Mouse (Mus musculus) ovary, postnatal 14 days (tissue): ENCODE results near the gene Fhl1.
A peak's percentile ranks its signal among the peaks of the same experiment; 100 is the strongest.

Experiments used
- DNase-seq: peaks from one replicate; pipeline ENCODE4 v3.0.0; 2022; ENCODE audit warnings: low spot score

Gene Fhl1

GRCm38 (mm10) chrX:56731306-56732201 is at the start of gene Fhl1:
Gene Fhl1 (plus strand): TSS chrX:56731787.
- peak; percentile 38 for DNase-seq

DNA sequence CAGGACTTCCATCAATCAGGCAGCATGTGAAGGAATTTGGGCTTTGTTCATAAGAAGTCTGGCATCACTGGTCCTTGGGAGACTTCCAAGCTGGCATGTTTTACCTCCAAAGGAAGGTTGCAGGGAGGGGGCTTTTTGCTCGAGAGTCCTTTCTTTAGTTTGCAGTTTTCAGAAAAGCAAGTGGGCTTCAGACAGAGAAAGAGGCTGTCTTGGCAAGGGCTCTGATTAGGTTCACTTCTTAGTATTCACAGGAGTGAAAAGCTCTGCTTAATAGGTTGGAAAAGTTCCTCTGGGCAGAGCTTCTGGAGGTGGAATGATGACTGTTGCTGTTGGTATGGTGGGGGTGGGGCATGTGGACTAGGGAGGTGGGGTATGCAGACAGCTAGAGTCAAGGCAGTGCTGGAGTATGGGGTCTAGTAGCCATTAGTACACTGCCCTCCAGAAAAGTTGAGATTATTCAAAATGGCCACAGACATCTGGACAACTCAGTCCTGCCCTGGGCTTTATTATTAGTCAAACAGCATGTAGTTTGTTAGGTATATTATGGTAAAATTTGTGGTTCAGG is 49.3 kb upstream of the Fhl1 start:
- DNase-seq: no peak

GRCm38 (mm10) chrX:56683521-56683920 is 48.1 kb upstream of the Fhl1 start:
- no peak for DNase-seq

DNA sequence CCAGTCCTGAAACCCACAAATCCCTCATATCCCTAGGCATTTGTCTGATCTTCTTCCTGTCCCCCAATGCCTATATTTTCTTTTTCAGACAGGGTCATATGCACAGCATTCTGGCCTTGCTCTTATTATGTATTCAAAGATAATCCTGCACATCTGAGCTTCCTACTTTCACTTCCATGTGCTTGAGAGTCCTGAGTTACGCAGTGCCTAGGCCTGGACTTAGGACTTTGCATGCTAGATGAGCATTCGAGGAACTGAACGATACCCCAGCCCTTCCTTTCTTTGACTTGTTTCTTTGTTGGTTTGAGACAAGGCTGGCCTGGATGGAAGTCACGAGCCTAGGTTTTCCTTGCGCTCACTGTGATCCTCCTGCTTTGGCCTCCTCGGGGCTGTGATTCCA is 39.0 kb upstream of the Fhl1 start:
- DNase-seq: no peak

GRCm38 (mm10) chrX:56694539-56694938 is 37.0 kb upstream of the Fhl1 start:
- no peak for DNase-seq

DNA sequence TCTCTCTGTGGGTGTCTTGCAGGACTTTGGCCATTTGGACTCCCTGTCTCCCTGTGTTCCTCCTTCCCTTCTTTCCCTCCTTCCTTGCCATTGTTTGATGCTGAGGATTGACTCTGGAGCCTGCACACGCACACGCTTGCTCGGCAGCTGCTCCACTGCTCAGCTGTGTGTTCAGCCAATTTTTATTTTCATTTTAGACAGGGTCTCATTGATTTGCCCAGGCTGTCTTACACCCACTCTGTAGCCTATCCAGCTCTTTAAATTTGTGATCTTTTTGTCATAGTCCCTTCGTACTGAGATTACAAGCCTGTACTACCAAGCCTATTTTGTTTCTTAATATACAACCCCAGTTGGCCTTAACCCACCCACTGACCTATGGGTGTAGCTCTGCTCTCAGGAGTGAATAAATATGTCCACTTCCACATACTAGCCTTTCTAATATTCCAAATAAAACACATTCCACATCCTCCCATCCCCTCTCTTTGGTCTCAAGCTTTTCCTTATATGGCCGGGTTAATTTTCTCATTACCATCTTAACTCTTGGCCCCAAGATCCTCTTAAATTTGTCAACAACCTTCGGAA is 34.3 kb upstream of the Fhl1 start:
- no peak for DNase-seq

GRCm38 (mm10) chrX:56697886-56698285 is 33.7 kb upstream of the Fhl1 start:
- DNase-seq: no peak

DNA sequence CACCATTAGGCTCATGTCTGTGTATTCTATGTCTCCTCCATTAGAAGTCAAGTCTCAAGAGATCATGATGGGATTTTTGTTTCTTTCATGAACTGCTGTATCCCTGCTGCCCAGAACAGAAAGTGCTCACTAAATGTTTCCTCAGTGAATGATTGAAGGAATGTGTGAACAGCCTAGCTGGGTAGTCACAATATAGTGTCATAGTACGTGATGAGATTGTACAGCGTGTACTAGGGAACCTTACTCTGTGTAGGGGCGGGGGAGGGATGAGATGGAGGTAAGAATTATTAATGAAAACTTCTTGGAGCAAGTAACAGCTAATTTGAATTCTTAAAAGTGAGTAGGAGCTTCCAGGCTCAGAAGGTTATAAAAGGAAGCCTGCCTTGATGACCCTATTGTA is 30.3 kb upstream of the Fhl1 start:
- no peak for DNase-seq

DNA sequence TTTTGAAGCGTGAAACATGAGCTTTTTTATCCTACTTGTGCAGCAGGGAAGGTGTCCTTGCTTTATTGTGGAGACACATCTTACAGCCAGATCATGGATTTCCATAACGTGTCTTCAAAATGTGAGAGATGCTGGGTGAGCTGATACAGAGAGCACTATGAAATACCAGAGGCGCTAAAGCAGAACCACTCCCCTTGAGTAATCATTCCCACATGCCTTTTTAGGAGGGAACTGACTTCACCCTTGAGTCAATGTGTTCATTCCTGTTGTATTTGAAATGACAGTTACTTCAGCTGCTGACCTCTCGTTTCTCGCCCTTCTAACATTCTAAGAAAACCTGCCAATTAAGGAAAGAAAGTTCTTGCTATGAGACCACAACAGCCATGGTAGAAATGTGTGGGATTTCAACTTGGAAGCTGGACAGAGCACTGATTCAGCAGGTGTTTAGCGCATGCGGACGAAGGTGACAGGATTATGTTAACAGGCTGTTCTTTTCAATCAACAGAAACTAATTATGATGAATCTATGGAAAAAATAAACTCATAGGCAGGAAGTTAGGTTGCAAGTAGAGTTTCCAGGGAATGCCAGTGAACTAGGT is 27.5 kb upstream of the Fhl1 start:
- no peak for DNase-seq

DNA sequence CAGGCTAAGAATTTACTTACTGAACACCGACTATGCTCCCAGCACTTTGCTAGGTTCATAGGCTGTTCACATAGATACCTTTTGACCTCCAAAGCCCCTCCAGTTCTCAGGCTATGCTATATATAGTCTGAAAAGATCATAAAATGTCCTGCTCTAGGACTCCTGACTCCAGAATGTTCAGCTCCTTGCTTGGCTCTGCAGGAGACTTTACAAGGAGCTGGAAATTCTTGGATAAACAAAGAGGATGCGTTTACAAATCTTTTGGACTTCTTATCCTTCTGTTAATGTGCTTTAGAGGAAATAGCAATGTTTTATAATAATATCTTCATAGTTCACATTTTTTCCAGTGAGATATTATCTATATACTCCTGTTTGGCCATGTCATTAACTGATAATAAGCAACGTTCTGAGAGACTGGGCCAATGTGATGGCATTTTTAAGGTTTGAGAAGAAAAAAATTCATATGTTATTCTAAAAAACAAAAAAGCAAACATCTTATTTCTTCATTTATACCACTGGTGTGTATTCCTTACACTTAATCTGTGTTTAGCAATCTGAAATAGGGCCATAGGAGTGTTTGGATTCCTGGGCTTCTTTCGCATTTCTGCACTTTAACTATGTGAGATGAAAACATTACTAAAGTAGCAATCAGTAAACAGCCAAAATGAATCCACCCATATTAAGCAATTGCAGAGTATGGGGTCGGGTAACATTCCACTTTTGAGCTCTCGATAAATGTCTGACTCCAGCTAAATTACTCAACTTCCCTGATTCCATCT is 22.8 kb upstream of the Fhl1 start:
- DNase-seq: no peak

DNA sequence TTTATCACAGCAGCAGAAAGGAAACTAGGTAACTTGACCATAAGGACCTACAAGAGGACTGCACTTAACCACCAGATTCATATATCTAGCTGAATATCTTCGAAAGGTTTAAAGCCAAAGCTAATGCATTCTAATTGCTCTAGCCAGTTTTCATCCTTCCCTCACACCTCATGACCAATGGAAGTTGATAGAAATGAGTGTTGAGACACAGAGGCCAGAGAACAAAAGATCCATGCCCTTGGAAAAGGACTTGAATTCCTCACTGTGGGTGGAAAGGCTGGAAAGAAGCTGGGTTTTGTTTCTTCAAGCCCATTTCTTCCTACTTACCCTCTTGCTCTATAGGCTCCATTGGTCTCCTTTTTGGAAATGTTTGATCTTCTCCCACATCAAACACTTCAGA is 21.1 kb upstream of the Fhl1 start:
- DNase-seq: no peak

DNA sequence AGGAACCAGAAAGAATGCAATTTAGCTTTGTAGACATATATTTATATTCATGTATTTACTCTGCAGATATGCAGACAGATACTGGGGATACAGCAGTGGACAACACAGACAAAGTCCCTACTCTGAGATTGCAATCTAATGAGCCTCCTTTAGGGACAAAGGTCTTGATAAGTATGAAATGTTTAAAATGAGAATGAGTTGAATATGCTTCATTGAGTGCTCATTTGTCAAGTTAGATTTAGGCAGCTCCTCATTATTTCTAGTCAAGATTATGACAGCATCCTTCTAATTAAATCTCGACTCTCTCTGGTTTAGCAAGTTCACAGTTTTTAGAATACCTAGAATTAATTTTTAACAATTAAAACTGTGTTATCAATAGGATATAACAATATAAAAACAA is 18.9 kb upstream of the Fhl1 start:
- no peak for DNase-seq

GRCm38 (mm10) chrX:56722559-56722958 is 9.0 kb upstream of the Fhl1 start:
- DNase-seq: no peak

- DNase-seq: no peak
Measured at GRCm38 (mm10) chrX:56728507-56728906, 3.1 kb upstream of the Fhl1 start.

DNA sequence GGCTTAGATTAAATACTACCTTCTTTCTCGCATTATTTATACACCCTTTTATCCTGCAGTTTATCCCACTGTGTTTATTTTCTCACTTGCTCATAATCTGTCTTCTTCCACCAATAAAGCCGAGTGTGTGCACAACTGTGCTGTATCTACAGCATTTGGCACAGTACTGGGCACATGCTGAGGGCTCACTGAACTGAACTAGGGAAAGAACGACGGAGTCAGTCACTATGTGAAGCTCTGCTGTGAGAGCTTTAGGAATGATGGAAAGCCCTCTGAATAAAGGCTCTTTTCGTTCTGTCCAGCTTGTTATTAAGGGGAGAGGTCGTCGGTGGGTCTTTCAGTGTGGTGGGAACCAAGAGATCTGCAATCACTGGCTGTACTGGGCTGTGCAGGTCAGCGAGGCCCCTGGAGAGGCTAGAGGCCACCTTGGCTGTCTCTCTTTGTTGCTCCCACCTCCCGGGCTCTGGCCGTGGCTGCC is 720 bp upstream of the Fhl1 start:
- no peak for DNase-seq

- DNase-seq: no peak
Measured at GRCm38 (mm10) chrX:56732401-56732800, 814 bp downstream of the Fhl1 start.

DNA sequence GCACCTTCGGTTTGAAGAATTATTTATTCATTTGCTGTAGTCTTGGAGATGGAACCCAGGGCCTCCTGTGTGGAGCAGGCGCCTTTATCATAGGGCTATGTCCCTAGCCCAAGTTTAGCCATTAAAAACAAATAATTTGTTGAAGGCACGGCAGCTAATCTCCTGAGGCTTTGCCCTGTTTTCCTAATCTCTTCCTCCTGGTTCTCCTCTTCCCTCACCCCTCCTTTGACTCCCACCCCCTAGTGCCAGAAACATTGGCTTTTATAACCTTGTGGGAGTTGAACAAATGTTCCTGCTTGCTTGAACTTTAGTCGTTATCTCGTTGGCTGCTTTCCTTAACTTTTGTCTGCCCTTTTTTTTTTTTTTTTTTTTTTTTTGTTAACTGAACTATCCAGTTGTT is 2.8 kb downstream of the Fhl1 start:
- no peak for DNase-seq

GRCm38 (mm10) chrX:56736226-56736625 is 4.6 kb downstream of the Fhl1 start:
- no peak for DNase-seq

GRCm38 (mm10) chrX:56737848-56738554 is 6.4 kb downstream of the Fhl1 start:
- DNase-seq: no peak

- DNase-seq: no peak
Measured at GRCm38 (mm10) chrX:56741428-56741827, 9.8 kb downstream of the Fhl1 start.

GRCm38 (mm10) chrX:56751536-56751935 is 19.9 kb downstream of the Fhl1 start:
- no peak for DNase-seq
